Mouse (Mus musculus) MEL-GATA-1-ER (cell line): ENCODE measurements around the gene Inpp1.

ENCODE experiments used
- DNase-seq: peaks from one replicate; pipeline ENCODE4 v3.0.0-alpha.2; 2012; ENCODE audit warnings: low read depth; ENCODE audit errors: extremely low read depth

Gene Inpp1

GRCm38 (mm10) chr1:52816910-52817812 lies at the start of gene Inpp1:
TSS of gene Inpp1 (minus strand) at chr1:52817688.
- peak; percentile 65 for DNase-seq

- DNase-seq = no peak
These were observed 48.5 kb upstream of the Inpp1 start for GRCm38 (mm10) chr1:52866007-52866406.

DNA sequence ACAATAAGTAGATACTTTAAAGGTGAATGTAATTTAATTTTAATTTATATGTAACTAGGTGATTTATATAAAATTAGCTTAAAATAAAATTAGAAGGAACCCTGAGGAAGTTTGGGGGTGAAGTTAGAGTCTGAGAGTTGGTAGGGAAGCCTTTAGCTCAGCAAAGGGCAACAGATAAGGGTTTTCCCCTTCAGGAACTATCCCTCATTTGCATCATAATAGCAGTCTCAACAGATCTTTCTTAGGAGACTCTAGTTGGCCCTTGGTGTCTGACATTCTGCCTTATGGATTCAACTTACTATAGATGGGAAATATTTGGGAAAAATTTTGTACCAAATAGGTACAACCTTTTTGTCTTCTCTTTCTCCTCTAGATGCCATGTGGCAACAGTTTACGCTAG lies 46.7 kb upstream of the Inpp1 start:
- DNase-seq = no peak

DNA sequence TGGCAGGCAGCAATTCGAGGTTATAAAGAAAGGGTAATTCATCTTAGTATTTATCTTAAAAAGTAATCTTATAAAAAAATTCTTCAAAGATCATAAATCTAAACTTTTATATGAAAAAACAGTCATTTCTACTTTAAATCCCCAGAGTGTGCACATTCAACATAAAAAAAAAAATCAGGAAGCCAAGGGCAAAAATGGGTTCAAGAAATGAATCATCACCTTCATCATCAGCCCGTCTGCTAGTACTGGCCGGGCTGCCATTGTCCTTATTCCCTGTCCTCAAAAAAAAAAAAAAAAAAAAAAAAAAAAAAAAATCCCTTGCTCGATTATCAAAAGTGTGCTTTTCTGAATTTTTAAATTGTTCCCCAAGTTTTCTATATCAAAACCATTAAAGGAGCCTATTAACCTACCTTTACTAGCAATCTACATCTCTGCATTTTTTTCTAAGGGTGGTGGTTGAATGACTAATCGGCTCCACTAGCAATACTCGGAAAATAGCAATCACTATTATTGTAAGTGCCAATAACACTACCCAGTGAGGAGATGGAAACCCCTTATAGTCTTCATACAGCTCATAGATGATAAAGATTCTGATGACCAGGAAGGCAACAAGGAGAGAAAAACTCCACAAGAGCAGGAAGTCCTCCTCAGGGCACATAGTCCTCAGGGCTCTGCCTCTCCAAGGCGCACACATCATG lies 38.6 kb upstream of the Inpp1 start:
- no peak for DNase-seq

GRCm38 (mm10) chr1:52854029-52854428 lies 36.5 kb upstream of the Inpp1 start:
- DNase-seq = peak; percentile 56

DNA sequence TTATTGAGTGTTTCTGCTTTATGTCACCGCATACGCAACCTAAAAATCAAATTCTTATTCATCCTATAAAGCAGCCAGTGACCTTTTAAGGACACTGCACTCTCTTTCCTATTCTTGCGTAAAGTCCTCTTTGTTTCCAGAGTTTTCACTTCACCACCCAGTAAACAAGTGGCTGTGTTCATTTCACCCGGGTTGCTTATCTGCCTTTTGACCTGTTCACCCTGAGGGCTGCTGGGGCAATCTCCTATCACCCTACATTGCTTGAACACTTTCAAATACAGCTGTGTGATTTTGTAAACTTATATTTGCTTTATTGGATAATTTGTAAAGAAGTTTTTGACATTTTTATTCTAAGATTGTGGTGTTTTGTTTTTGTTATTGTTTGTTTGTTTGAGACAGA lies 31.9 kb upstream of the Inpp1 start:
- DNase-seq = no peak

DNA sequence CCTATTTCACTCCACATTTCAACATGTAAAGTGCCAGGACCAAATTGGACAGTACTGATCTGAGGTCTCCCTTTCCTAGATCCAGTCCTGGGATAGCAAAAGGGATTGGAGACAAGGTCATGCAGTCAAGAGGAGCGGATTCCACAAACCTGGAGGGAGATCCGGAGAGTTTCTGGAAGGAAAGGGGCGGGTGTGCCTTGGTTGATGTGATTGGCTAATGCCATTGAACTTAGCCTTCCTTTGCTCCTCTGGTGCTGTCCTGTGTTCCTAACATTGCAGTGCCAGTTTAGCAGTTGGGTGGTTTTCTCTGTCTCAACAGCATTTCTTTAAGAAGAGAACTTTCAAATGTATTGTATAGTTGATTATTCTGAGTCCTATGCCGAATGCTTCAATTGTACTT lies 29.1 kb upstream of the Inpp1 start:
- DNase-seq = no peak

GRCm38 (mm10) chr1:52844782-52845665 lies 27.5 kb upstream of the Inpp1 start, which contains the start of gene Hibch:
TSS of gene Hibch (plus strand) at chr1:52844929.
- peak; percentile 97 for DNase-seq

- no peak for DNase-seq
These were observed 26.9 kb upstream of the Inpp1 start for GRCm38 (mm10) chr1:52844354-52844753.

- no peak for DNase-seq
These were observed 21.6 kb upstream of the Inpp1 start for GRCm38 (mm10) chr1:52839099-52839498.

DNA sequence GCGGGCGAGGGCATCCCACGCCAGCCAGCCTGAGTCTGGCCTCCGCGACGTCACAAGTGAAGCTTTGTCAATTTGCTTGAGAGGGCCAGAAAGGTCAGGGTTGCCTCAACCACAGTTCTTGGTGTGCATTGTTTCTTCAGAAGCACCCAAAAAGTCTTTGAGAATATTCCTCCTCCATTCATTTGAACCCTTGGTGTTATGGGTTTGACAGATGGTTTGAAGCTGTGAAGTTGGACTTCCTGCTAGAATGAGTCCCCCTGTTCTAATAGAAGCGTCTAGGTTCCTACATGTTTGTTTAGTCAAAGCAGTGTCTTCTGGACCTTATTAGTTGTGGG lies 292 bp upstream of the Inpp1 start:
- DNase-seq = no peak

GRCm38 (mm10) chr1:52816232-52816891 lies 1.1 kb downstream of the Inpp1 start:
- DNase-seq = no peak

- DNase-seq = no peak
These were observed 9.0 kb downstream of the Inpp1 start for GRCm38 (mm10) chr1:52808456-52808855.

DNA sequence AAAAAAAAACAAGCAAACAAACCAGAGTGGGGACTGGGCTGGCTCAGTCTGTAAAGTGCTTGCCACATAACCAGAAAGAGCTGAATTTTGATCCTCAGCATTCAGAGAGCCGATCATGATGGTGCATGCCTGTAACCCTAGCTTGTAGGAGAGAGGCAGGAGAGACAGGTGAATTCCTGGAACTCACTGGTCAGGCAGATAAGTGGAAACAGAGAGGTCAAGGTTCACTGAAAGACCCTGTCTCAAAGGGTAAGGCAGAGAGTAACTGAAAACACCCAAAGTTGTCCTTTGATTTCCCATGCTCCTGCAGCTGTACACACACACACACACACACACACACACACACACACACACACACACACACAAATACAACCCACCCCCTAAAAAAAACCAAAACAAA lies 12.4 kb downstream of the Inpp1 start:
- DNase-seq = no peak

GRCm38 (mm10) chr1:52802406-52802975 lies 15.0 kb downstream of the Inpp1 start:
- no peak for DNase-seq

DNA sequence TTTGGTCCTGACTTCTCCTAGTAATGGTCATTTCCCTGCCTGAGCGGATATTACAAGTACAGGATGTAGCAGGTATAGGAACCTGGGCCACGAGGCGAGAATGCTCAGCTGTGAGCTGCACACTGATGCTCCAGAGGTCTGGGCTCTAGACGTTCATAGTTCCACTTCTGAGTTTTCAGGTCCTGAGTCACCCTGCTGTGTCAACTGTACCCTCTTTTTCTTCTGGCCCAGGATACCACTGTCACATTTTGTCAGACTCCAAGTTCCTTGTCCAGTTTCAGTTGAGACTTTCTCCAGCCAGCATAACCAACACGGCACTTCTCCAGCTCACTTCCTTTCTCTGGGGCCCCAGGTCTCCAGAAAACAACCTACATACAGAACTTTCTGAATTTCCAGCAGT lies 15.8 kb downstream of the Inpp1 start:
- DNase-seq = no peak

DNA sequence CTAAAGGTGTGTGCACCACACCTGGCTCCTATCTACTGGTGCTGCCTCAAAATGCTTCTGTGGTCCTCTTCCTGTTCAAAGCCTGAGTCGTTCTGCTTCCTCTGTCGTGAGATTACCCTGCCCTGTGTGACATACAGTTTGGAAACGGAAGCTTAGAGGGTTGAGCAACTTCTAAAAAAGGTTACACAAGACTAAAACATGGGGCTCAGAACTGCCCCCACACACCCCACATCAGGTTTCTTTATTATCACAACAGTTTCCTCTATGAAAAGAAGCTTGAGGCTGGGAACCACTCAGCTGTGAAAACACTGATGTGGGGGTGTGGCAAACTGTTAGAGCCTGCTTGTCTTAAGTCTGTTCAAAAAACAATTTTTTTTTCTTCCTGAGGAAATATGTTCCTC lies 17.1 kb downstream of the Inpp1 start:
- peak; percentile 89 for DNase-seq

DNA sequence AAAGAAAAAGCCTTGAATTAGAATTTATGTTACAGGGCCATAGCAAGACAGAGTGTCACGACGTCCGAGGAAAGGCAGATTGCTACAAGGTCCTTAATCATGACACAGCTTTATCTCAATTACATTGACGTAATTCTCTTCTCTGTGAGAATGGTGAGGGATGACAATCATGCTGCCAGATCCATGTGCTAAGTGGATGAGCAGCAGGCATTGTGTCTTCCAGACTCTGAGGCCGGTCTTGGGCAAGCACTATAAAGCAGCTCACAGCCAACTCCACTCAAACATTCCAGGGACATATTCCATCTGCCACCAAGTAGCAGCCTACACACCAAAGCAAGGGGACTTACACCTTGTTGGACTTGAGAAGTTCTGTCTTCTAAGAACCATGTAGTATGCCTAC lies 17.7 kb downstream of the Inpp1 start:
- DNase-seq = no peak

DNA sequence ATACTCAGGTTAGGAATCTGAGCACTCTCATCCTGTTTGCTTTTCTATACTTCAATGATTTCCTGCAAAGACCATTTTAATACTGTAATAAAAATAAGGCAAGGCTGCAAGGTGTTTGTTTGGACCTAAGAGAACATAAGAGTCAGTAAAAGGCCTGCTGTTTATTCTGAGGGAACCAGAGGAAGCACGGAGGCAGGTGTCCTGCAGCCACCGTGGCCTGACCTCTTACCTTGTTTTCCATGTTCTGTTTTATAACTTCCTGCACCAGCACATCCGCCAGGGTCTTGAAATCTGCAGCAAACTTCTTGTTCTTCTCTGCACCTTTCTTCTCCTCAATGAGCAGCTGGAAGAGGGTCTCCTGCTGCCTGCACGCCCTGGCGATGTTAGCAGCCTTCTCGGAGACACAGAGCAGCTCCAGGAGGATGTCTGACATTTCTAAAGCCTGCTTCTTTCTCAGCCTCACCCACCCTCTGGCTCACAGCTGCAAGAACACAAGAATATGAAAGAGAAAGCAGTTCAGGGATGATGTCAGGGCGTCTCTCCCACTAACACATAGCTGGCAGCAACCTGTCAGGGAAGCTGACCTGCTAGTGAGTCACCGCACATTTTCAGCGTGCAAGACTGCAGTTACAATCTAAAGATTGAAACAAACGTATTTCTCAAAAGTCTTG lies 18.3 kb downstream of the Inpp1 start:
- DNase-seq = no peak

DNA sequence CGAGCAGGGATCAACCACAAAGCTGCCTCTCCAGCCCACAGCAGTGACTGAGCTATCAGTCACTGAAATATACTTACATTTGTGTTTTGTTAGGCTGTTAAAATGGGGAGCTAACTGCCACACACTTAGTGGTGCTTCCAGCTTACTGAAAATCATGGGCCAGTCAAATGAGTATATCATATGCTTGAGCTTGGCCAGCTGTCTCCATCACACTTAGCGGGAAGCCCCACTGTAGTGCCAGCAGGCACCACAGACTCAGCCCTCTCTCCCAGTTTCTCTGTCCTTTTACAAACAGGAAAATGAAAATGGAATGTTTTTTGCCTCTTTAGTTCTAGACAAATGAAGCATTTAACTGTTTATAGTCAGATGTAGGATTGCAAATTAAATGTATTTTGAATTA lies 21.6 kb downstream of the Inpp1 start:
- no peak for DNase-seq
